Mouse (Mus musculus): ENCODE data around the gene Flt3.
A peak's percentile ranks its signal among the peaks of the same experiment; 100 is the strongest.

Flt3 gene

GRCm38 (mm10) chr5:147354985-147355384 is 45.3 kb downstream of the Flt3 start:
- no peak for DNase-seq (ENCODE audit: extremely low read depth, low read depth)

- DNase-seq (ENCODE audit: extremely low read depth, low read depth): no peak
Measured at GRCm38 (mm10) chr5:147354161-147354780, 46.0 kb downstream of the Flt3 start.

GRCm38 (mm10) chr5:147351931-147352330 is 48.4 kb downstream of the Flt3 start:
- no peak for DNase-seq (ENCODE audit: extremely low read depth, low read depth)

GRCm38 (mm10) chr5:147345981-147346380 is 54.3 kb downstream of the Flt3 start:
- peak; percentile 6 for DNase-seq (ENCODE audit: extremely low read depth, low read depth)

- no peak for DNase-seq (ENCODE audit: extremely low read depth, low read depth)
Measured at GRCm38 (mm10) chr5:147343904-147344303, 56.4 kb downstream of the Flt3 start.

- DNase-seq (ENCODE audit: extremely low read depth, low read depth): no peak
Measured at GRCm38 (mm10) chr5:147342901-147343300, 57.4 kb downstream of the Flt3 start.

GRCm38 (mm10) chr5:147340741-147341414 is 59.4 kb downstream of the Flt3 start:
- no peak for DNase-seq (ENCODE audit: extremely low read depth, low read depth)

- no peak for DNase-seq (ENCODE audit: extremely low read depth, low read depth)
Measured at GRCm38 (mm10) chr5:147339560-147339959, 60.7 kb downstream of the Flt3 start.

GRCm38 (mm10) chr5:147338967-147339366 is 61.3 kb downstream of the Flt3 start:
- no peak for DNase-seq (ENCODE audit: extremely low read depth, low read depth)

- DNase-seq (ENCODE audit: extremely low read depth, low read depth): no peak
Measured at GRCm38 (mm10) chr5:147332711-147333110, 67.6 kb downstream of the Flt3 start.

- peak; percentile 39 for DNase-seq (ENCODE audit: extremely low read depth, low read depth)
Measured at GRCm38 (mm10) chr5:147331547-147331946, 68.7 kb downstream of the Flt3 start.

GRCm38 (mm10) chr5:147329946-147330345 is 70.3 kb downstream of the Flt3 start:
- no peak for DNase-seq (ENCODE audit: extremely low read depth, low read depth)

- DNase-seq (ENCODE audit: extremely low read depth, low read depth): no peak
Measured at GRCm38 (mm10) chr5:147327636-147328035, 72.7 kb downstream of the Flt3 start.

GRCm38 (mm10) chr5:147325931-147326330 is 74.4 kb downstream of the Flt3 start:
- no peak for DNase-seq (ENCODE audit: extremely low read depth, low read depth)

- DNase-seq (ENCODE audit: extremely low read depth, low read depth): peak; percentile 70
Measured at GRCm38 (mm10) chr5:147323237-147323917, 76.9 kb downstream of the Flt3 start.

GRCm38 (mm10) chr5:147322183-147322582 is 78.1 kb downstream of the Flt3 start, which contains the start of gene Urad:
Urad (minus strand) TSS chr5:147322440.
- DNase-seq (ENCODE audit: extremely low read depth, low read depth): no peak

GRCm38 (mm10) chr5:147319653-147320052 is 80.6 kb downstream of the Flt3 start:
- DNase-seq (ENCODE audit: extremely low read depth, low read depth): peak; percentile 64

GRCm38 (mm10) chr5:147317991-147318390 is 82.3 kb downstream of the Flt3 start:
- no peak for DNase-seq (ENCODE audit: extremely low read depth, low read depth)

- DNase-seq (ENCODE audit: extremely low read depth, low read depth): no peak
Measured at GRCm38 (mm10) chr5:147317321-147317720, 83.0 kb downstream of the Flt3 start.

- DNase-seq (ENCODE audit: extremely low read depth, low read depth): no peak
Measured at GRCm38 (mm10) chr5:147315432-147316075, 84.7 kb downstream of the Flt3 start.

GRCm38 (mm10) chr5:147314646-147315431 is 85.5 kb downstream of the Flt3 start:
- DNase-seq (ENCODE audit: extremely low read depth, low read depth): no peak
